Mouse (Mus musculus) embryonic stem cell, embryonic (primary cell): ENCODE measurements around the gene Kif3c.

Experiments used
- CTCF ChIA-PET, 4 experiments: fragments of 300-600 bp in 2 of 4; fragments of 350-600 bp in 2 of 4; sonication (Branson Sonifier 250); formaldehyde crosslinking; loops; one replicate each; lab custom pipeline; 2022; ENCODE audit warnings: inconsistent platforms in 2 of 4; lab: Charles Lee
- POLR2A ChIA-PET, 4 experiments: fragments of 300-600 bp in 2 of 4; fragments of 350-600 bp in 2 of 4; sonication (Branson Sonifier 250); formaldehyde crosslinking; loops; one replicate each; lab custom pipeline; 2022; ENCODE audit warnings: antibody characterized with exemption in 4 of 4, inconsistent platforms in 1 of 4; lab: Charles Lee

The Kif3c gene

DNA sequence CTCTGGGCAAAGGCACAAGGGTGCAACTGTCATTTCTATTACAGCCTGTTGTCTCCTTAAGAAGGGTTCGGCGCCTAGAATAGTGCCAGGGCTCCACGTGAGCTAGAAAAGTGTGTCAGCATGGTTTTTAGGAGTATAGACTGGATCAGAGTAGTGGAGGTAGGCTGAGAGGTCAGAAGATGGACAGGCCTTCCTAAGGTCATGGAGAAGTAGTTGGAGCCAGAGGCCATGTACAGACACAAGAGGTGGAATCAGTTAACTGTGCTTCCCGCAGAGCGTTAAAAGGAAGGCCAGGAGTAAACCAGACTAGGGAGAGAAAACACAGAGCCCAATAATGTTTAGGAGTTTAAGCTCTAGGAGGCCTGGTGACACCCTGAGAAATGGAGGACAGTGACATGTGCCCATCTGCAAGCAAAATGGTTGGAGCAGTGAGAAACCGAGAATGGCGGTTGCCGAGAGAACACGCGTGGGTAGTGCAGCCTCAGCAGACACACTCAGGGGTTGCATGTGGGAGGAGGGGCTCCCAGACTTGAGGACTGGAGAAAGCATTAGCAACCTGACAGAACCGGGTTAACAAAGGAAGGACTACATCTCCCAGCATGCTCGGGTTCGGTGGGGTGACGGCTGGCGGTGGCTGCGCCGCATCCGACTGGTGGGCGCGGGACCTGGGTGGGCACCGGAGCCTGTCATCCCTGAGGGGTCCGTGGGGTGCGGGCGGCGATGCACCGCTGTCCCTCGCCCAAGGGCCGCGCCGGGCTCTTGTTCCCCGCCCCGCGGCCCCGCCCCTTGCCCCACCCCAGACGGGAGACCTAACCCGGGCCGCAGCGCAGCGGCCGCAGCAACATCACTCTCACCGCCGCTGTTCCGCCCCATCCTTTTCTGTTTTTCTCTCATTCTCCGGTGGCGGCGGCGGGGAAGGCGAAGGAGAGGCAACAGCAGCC, at the start of gene Kif3c:
Gene Kif3c, plus strand, starts transcription at position 625 of the 941 bp plus-strand sequence.
- CTCF ChIA-PET, result no interaction called here

DNA sequence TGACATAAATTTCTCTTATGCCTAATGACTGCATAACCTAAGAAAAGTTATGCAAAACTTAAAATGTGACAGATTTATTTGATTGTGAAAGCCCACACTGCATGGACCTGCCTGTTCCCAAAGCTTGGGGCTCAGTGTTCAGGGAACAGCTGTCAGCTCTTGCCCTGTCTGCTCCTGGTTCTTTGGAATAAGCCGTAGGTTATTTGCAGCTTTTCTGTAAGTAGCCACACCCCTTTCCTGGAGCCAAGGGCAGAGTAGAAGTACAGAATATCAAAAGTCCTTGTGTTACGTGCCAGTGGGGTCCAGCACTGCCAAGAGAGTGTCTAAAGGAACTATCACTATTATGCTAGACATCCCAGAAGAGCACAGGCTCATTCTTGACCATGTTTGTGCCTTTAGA, 48.8 kb upstream of the Kif3c start:
- POLR2A ChIA-PET, result interaction anchor here in 2 of 4 experiments (0.7 to 1.5 kb wide), 3 partner anchors 9 to 26 kb away, joined by 3 to 5 read pairs (median 4); no protein-coding TSS in a partner anchor

More for the DNA sequence above, at the start of gene Kif3c:
- POLR2A ChIA-PET, result interaction anchor here in 2 of 4 experiments (0.9 to 3.3 kb wide), 10 partner anchors 11 to 62 kb away, joined by 3 to 14 read pairs (median 4); partner anchors contain the start of genes Asxl2 (in 1 of the 2) and Rab10 (in 1 of the 2)

DNA sequence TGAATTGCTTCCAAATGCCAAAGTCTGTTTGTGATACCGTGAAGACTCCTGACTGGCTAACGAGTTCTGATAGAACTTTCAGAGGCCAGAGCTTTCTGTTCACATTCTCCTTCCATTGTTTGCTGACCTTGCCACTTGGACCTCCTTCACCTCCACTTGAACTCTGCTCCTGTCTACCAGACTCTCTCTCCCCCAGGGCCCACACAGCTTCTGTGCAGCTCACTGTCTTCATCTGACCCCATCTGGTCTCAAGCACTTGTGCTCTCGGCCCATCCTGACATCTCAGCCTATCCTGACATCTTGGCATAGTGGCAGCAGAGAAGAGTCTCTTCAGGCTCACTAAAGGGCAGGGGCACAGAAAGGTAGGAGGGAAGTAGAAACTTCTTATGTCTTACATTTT, 48.0 kb upstream of the Kif3c start:
- ChIA-PET CTCF (interaction anchor here in 1 of 4 experiments (0.6 kb wide), 1 partner anchor 1694 kb away, joined by 3 read pairs; no protein-coding TSS in a partner anchor), POLR2A (interaction anchor here in 1 of 4 experiments (0.7 kb wide), 1 partner anchor 25 kb away, joined by 3 read pairs; no protein-coding TSS in a partner anchor)

More for the DNA sequence above, 48.8 kb upstream of the Kif3c start:
- CTCF ChIA-PET, result no interaction called here

DNA sequence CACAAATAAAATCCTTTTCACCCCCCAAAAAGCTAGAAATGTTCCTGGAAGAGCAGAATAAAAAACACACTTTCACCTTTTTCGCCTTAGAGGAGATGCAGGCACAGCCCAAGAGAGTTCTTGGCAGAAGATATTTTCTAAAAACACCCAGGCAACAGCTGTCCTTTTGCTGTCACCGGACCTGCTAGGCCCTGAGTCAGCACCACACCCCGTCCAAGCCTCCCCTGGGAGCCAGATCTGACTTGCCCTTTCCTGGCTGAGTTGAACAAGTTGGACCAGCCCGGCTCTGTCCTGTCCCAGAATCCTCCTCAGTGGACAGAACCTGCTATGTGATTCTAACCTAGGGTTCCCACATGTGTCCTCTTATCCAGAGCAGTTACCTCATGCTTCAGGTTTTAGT, 45.6 kb upstream of the Kif3c start:
- POLR2A ChIA-PET, result interaction anchor here in 2 of 4 experiments (0.6 to 1.4 kb wide), 2 partner anchors 9 to 10 kb away, joined by 3 to 6 read pairs; partner anchors contain the start of gene Rab10 (in 2 of the 2)

DNA sequence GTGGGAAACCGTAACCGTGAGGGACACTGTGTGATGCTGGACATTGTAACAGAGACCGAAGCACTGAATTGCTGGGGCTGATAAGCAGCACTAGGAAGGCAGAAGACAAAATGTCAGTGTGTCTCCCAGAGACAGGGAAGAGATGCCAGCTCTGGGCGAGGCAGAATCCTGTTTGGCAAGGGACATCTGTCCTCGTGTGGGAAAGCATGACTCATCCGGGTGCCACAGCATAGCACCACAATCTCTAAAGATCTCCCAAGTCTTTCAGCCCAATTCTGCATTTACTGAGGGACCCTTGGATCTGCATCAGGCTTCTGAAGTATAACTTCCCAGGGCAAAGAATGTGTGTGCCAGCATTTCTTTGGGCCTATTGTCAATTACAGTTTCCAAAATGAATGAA, 41.7 kb upstream of the Kif3c start:
- POLR2A ChIA-PET, result interaction anchor here in 2 of 4 experiments (1.0 to 1.6 kb wide), 2 partner anchors 13 to 14 kb away, joined by 4 read pairs; partner anchors contain the start of gene Rab10 (in 2 of the 2)
- CTCF ChIA-PET, result no interaction called here

More for the DNA sequence above, 45.6 kb upstream of the Kif3c start:
- CTCF ChIA-PET, result interaction anchor here in 1 of 4 experiments (1.0 kb wide), 1 partner anchor 71 kb away, joined by 3 read pairs; no protein-coding TSS in a partner anchor

DNA sequence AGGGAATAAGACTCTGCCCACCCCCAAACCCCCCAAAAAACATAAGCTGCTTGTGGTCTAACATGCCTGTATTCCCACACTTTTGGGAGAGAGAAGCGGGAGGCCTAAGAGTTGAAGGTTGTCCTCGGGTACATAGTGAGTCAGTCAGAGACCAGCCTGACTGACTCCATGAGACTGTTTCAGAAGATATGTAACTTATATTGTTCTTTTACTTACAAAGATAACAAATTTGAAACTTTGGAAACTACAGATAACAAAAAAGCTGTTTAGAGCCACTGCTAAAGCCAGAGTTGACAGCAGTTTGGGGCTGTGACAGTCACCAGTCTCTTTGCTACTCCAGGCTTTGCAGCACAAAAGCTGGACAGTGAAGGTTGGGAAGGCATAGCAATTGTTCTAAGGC, 39.7 kb upstream of the Kif3c start:
- ChIA-PET CTCF (no interaction called here), POLR2A (interaction anchor here in 3 of 4 experiments (0.9 to 2.6 kb wide), 4 partner anchors 9 to 26 kb away, joined by 4 to 12 read pairs (median 5); partner anchors contain the start of gene Rab10 (in 2 of the 3))

DNA sequence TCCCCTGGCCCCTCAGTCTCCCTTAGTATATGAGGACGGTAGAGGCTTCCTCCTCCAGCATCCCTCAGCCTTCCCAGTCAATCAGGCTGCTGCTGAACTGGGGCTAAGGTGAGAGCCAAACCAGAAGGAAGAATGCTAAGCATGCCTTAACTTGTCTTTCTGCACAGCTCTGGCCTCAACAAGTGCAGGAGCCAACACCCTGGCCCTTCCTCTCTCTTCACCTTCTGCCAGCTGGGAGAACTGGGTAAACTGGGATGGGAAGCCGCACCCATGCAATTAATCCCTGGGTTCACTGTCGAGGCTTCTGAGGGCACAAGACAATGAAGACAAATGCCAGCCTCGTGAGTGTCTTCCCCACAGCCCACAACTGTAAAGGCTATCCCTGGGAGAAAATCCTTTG, 35.3 kb upstream of the Kif3c start:
- ChIA-PET CTCF (no interaction called here), POLR2A (interaction anchor here in 1 of 4 experiments (0.5 to 1.1 kb wide), 3 partner anchors 16 to 919 kb away, joined by 3 to 4 read pairs (median 3); no protein-coding TSS in a partner anchor)

DNA sequence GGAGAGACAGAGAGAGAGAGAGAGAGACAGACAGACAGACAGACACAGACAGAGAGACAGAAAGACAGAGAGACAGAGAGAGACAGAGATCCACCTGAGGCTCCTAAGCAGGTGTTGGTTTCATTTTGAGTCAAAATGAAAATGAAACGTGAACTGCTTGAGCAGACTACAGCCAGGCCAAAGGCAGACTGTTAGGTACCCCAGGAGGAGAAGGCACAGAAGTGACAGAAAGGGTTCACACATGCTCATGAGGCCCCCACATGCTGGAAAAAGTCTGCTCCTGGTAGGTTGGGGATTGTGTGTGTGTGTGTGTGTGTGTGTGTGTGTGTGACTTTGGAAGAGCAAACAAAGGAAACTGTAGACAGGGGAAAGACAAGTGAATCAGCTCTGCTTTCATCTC, 26.0 kb upstream of the Kif3c start:
- CTCF ChIA-PET, result interaction anchor here in 1 of 4 experiments (0.5 kb wide), 1 partner anchor 52 kb away, joined by 3 read pairs; no protein-coding TSS in a partner anchor
- POLR2A ChIA-PET, result no interaction called here

DNA sequence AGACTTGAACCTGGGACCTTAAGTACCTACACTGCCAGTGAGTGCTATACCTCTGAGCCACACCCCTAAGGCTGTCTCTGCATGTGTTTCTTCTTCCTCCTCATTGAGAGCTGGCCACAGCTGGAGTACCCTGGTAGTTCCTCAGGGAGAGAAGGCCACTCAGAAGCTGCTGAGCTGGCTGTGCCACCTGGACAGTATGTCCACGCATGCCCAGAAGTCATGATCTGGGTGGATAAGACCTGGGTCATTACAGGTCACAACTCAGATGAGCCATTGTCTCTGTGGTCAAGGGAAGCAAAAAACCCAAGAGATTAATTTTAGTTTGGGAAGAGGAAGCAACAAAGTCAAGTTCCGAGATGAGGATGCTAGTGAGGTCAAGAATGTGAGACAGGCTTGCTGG, 20.8 kb upstream of the Kif3c start:
- CTCF ChIA-PET, result no interaction called here
- POLR2A ChIA-PET, result no interaction called here

DNA sequence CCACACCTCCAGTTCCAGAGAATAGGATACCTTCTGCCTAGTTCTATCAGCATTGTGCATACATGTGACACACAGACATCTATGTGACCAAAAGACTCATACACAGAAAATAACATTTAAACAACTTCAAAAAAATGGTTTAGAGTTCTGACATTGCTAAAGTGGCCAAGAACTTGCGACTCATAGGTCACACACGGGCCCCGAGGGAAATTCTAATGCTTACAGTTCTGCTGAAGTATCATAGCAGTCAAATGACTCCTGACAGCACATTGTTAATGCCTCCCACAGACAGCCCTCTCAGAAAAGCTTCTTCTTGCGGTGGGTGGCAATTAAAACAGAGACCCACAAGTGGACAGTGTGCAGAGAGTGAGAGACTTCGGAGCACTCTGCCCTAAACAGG, 19.9 kb upstream of the Kif3c start:
- CTCF ChIA-PET, result no interaction called here

DNA sequence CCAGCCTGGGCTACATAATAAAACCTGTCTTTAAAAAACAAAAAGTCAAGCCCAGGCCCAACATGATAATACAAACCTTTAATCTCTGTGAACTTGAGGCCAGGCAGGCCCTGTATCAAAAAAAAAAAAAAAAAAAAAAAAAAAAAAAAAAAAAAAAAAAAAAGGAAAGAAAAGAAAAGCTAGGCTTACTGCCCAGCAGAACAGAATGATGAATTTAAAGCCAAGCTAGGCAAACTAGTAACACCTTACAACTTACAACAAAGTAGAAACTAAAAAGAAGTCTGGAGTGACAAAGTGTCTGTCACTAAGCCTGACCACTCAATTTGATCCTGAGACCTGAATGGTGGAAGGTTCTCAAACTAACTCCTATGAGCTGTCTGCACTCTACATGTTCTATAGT, 17.2 kb upstream of the Kif3c start:
- ChIA-PET POLR2A (no interaction called here), CTCF (no interaction called here)

More for the DNA sequence above, 19.9 kb upstream of the Kif3c start:
- POLR2A ChIA-PET, result no interaction called here

DNA sequence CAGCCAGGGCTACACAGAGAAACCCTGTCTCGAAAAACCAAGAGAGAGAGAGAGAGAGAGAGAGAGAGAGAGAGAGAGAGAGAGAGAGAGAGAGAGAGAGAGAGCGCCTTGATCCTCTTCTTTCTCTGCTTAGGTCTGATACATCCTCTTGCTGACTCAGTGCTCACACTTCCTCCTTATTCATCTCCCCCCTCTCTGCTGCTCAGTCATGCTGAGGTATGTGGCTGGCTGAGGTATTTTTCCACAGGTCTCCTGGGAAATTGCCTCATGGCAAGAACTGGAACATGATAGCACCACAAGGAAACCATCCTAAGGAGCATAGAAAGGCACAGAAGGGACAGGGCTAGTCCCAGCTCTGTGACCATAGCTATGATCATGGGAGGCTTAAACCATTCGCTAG, 15.5 kb upstream of the Kif3c start:
- CTCF ChIA-PET, result no interaction called here

DNA sequence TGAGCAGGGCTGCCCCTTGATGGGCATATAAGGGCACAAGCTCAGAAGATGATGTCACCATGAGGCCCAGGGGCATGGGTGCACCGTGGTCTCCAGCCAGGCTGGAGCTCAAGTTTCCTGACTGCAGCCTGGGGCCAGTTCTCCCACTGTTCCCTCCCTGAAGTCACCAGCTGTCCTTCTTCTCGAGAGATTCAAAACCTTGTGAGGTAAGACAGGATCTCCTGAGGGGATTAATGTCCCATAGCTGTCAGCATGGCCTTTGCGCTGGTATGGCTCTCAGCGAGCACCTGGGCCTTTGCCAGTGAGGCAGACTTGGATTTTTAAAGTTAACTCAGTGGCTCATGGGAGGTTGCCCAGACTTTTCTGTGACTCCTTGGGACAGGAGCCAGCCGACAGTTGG, 14.8 kb upstream of the Kif3c start:
- CTCF ChIA-PET, result interaction anchor here in 1 of 4 experiments (1.4 kb wide), 1 partner anchor 41 kb away, joined by 4 read pairs; no protein-coding TSS in a partner anchor
- POLR2A ChIA-PET, result no interaction called here

More for the DNA sequence above, 15.5 kb upstream of the Kif3c start:
- POLR2A ChIA-PET, result interaction anchor here in 1 of 4 experiments (1.0 kb wide), 1 partner anchor 88 kb away, joined by 3 read pairs; no protein-coding TSS in a partner anchor

DNA sequence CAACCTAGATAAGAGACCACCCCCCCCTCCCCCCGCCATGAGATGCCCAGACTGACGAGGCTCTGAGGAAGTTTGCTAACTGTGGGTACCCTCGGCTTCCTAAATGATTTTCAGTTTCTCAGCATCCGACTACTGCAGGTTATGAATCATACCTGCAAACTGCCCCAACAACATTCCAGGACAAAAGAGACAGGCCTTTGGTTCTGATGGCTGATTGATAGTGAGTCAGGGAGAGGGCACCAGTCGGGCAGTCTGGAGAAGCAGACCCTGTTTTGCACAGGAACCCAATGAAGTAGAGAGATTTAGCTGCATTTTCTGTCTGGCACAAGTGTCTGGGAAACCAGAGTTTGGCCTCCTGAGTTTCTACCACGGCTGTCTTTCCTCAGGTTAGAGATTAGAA, 12.7 kb upstream of the Kif3c start:
- CTCF ChIA-PET, result no interaction called here
- POLR2A ChIA-PET, result interaction anchor here in 2 of 4 experiments (0.8 to 1.2 kb wide), 3 partner anchors 10 to 39 kb away, joined by 3 read pairs; no protein-coding TSS in a partner anchor

DNA sequence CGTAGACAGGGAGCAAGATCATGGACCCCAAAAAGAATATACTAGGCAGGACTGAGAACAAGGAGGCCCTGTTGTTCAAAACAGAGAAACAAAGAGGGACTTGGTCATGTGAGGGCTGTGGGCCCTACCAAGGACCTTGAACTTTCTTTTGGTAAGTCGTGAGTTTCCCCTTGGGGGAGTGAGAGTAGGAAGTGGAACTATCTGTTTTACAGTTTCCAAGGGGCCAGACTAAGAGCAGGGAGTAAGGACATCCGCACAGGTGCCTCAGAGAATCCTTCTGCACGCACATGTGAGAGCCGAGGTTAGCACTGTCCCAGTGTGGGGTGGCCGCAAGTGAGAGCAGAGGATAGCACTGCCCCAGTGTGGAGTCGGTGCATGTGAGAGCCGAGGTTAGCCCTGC, 9.9 kb upstream of the Kif3c start:
- ChIA-PET CTCF (no interaction called here), POLR2A (no interaction called here)

DNA sequence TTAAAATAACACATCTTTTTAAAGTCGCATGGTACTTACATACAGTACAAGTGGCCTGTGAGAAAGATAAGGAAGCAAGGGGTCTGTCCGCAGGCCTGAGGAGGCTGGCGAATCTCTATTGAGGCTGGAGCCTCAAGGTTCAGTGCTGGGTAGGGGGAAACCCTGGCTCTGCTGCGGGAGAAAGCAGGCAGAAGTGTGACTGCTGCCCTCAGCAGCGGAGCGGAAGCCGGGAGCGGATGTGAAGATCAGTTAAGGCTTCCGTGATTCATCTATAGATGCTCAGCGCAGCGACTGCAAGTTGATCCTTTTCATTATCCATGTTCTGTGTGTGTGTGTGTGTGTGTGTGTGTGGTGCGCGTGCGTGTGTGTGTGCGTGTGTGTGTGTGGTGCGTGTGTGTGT, 8.1 kb upstream of the Kif3c start:
- POLR2A ChIA-PET, result interaction anchor here in 1 of 4 experiments (0.6 kb wide), 1 partner anchor 47 kb away, joined by 3 read pairs; the partner anchor contains the start of gene Rab10

DNA sequence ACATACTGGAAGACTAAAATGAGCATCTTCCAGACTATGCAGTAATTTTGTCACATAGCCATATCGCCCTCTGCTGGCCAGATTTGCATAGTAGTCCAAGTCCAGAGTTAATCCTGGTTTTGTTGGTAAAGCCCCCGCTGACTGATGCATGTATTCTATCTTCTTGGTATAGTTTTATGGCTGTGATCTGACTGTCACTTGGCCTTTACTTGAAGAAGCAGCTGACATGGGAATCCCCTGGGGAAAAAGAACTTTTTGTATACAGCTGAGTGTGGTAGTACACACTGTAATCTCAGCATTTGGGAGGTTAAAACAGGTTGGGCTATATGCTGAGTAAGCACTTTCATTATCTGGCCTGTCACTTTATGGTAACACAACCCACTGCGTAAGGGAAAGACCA, 5.6 kb upstream of the Kif3c start:
- ChIA-PET CTCF (no interaction called here), POLR2A (interaction anchor here in 1 of 4 experiments (0.9 to 1.4 kb wide), 2 partner anchors 30 to 50 kb away, joined by 3 to 4 read pairs; partner anchors contain the start of gene Rab10)

More for the DNA sequence above, 8.1 kb upstream of the Kif3c start:
- CTCF ChIA-PET, result no interaction called here

DNA sequence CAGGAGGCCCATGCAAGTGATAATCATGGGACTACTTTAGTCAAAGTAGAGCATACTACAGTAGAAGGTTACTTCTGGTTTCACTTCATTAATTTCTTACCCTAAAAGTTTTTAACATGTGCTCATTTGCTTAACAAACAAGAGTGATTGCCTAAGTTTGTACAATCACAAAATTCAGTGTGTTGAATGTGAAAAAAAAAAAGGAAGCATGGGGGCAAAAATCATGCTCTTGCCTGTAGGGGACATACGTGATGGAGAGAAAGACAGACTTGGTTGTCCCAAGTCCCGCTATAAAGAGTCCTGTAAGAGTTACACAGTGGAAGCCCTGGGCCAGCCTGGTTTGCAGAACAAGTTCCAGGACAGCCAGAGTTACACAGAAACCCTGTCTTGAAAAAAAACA, 4.9 kb upstream of the Kif3c start:
- POLR2A ChIA-PET, result interaction anchor here in 1 of 4 experiments (1.4 kb wide), 1 partner anchor 51 kb away, joined by 4 read pairs; the partner anchor contains the start of gene Rab10
- CTCF ChIA-PET, result no interaction called here

DNA sequence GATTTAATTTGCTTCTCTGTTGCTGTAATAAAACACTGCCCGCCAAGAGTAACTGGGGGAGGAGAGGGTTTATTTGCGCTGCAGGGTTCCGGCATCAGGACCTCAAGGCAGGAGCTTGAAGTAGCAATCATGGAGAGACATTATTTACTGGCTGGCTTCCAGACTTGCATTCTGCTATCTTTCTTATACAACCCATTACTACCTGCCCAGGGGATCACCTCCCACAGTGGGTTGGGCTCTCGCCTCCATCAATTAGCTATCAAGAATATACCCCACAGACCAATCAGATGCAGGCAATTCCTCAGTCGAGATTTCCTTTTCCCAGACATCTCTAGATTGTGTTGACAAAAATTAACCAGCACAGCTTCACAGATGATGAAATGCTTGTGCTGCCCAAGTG, 856 bp upstream of the Kif3c start:
- ChIA-PET POLR2A (interaction anchor here in 2 of 4 experiments (0.9 to 1.4 kb wide), 8 partner anchors 11 to 54 kb away, joined by 3 to 5 read pairs (median 4); partner anchors contain the start of gene Rab10 (in 1 of the 2)), CTCF (no interaction called here)
